ENCODE assay signal across 8 mouse cellular contexts in genomic region chr1:75652987-75653573, GRCm38 (mm10).
DNase-seq lines count a peak whose midpoint lies in the region; ATAC-seq and TF ChIP-seq lines count a peak whose summit lies in the region.

No protein-coding gene starts in this region.

- 0 out of 2 replicates have a peak, but pooled peaks cover 3% of the 10 kb centered on the region for H3K4me1 ChIP-seq in hindbrain, embryonic 12.5 days
- peaks cover 18% of the 10 kb centered on the region for H3K4me1 ChIP-seq in hindbrain, embryonic 10.5 days (replicated peaks)
- H3K4me1 ChIP-seq in midbrain, embryonic 11.5 days (ENCODE audit: control insufficient read depth, insufficient read depth, low read length): 0 out of 2 replicates have a peak, but pooled peaks cover 2% of the 10 kb centered on the region
- H3K4me1 ChIP-seq in midbrain, postnatal 0 days (ENCODE audit: insufficient read depth, low read length): no peaks in the 10 kb centered on the region
- peaks cover 29% of the 10 kb centered on the region for H3K4me1 ChIP-seq in limb, embryonic 10.5 days

- no peak overlapping the region for H3K27ac ChIP-seq in hindbrain, embryonic 12.5 days
- no peak overlapping the region for H3K27ac ChIP-seq in hindbrain, embryonic 10.5 days
- H3K27ac ChIP-seq in midbrain, embryonic 11.5 days (ENCODE audit: low read depth, low read length): no peak overlapping the region
- no peak overlapping the region for H3K27ac ChIP-seq in midbrain, postnatal 0 days (ENCODE audit: low read depth, low read length)
- H3K27ac ChIP-seq in limb, embryonic 10.5 days: peak overlapping the region; percentile 66; the same call in 1 of the 2 replicates

- 56% methylated on average over 3 of the region's 3 CpGs for WGBS in hindbrain, embryonic 12.5 days
- 65% methylated on average over 3 of the region's 3 CpGs for WGBS in hindbrain, embryonic 10.5 days
- WGBS in midbrain, embryonic 11.5 days: 57% methylated on average over 3 of the region's 3 CpGs
- 50% methylated on average over 3 of the region's 3 CpGs for WGBS in midbrain, postnatal 0 days
- WGBS in limb, embryonic 10.5 days: 70% methylated on average over 3 of the region's 3 CpGs

- H3K4me3 ChIP-seq in hindbrain, embryonic 12.5 days: no peak overlapping the region
- no peak overlapping the region for H3K4me3 ChIP-seq in hindbrain, embryonic 10.5 days
- H3K4me3 ChIP-seq in midbrain, embryonic 11.5 days (ENCODE audit: low read depth, low read length): no peak overlapping the region
- no peak overlapping the region for H3K4me3 ChIP-seq in midbrain, postnatal 0 days (ENCODE audit: low read depth, low read length)
- H3K4me3 ChIP-seq in limb, embryonic 10.5 days: no peak overlapping the region

- ATAC-seq in hindbrain, embryonic 12.5 days (ENCODE audit: low FRiP score): 0 out of 2 replicates have a peak, but pooled peaks have one; percentile 50
- ATAC-seq in midbrain, embryonic 11.5 days (ENCODE audit: low FRiP score): peak; percentile 43
- ATAC-seq in midbrain, postnatal 0 days (ENCODE audit: low FRiP score): no peak

- H3K9me3 ChIP-seq in hindbrain, embryonic 12.5 days (replicated peaks): no peaks in the 10 kb centered on the region
- H3K9me3 ChIP-seq in hindbrain, embryonic 10.5 days: no peaks in the 10 kb centered on the region
- no peaks in the 10 kb centered on the region for H3K9me3 ChIP-seq in midbrain, embryonic 11.5 days (ENCODE audit: control insufficient read depth, low read length)
- H3K9me3 ChIP-seq in midbrain, postnatal 0 days (ENCODE audit: low read length): no peaks in the 10 kb centered on the region
- H3K9me3 ChIP-seq in limb, embryonic 10.5 days (replicated peaks): no peaks in the 10 kb centered on the region

- H3K27me3 ChIP-seq in hindbrain, embryonic 12.5 days: no peaks in the 10 kb centered on the region
- peaks cover 24% of the 10 kb centered on the region for H3K27me3 ChIP-seq in hindbrain, embryonic 10.5 days (ENCODE audit: insufficient read depth, poor library complexity, severe bottlenecking)
- H3K27me3 ChIP-seq in midbrain, embryonic 11.5 days (ENCODE audit: control insufficient read depth, insufficient read depth, low read length): no peaks in the 10 kb centered on the region
- H3K27me3 ChIP-seq in midbrain, postnatal 0 days (ENCODE audit: insufficient read depth, low read length): 0 out of 2 replicates have a peak, but pooled peaks cover 15% of the 10 kb centered on the region
- 0 out of 2 replicates have a peak, but pooled peaks cover 8% of the 10 kb centered on the region for H3K27me3 ChIP-seq in limb, embryonic 10.5 days (ENCODE audit: low read depth, poor library complexity, severe bottlenecking)

- DNase-seq in cerebellum, postnatal 14 days: peak; percentile 47 to 54
- DNase-seq in cerebellum, adult 8-10 months: no peak
- DNase-seq in hindbrain, embryonic 10.5 days (ENCODE audit: low spot score): no peak
- no peak for DNase-seq in midbrain, embryonic 11.5 days (ENCODE audit: low spot score, missing footprints)
- DNase-seq in midbrain, postnatal 0 days (ENCODE audit: low spot score): no peak
- no peak for DNase-seq in limb, embryonic 10.5 days (ENCODE audit: low spot score)
- no peak for DNase-seq in adrenal gland, adult 8-10 months

- no peak overlapping the region; the same call in 1 of the 2 replicates for H3K4me2 ChIP-seq in hindbrain, embryonic 12.5 days (replicated peaks)
- no peak overlapping the region for H3K4me2 ChIP-seq in midbrain, embryonic 11.5 days
- H3K4me2 ChIP-seq in midbrain, postnatal 0 days (ENCODE audit: low read depth, low read length, poor library complexity, severe bottlenecking): no peak overlapping the region

- H3K9ac ChIP-seq in hindbrain, embryonic 12.5 days: no peak overlapping the region
- H3K9ac ChIP-seq in midbrain, embryonic 11.5 days (ENCODE audit: low read length): no peak overlapping the region
- H3K9ac ChIP-seq in midbrain, postnatal 0 days (replicated peaks; ENCODE audit: low read length, poor library complexity, severe bottlenecking): no peak overlapping the region

- TF ChIP-seq CTCF in midbrain, postnatal 0 days (IDR thresholded peaks at IDR 0.05): no peak

- no peaks in the 10 kb centered on the region for H3K36me3 ChIP-seq in hindbrain, embryonic 12.5 days
- H3K36me3 ChIP-seq in hindbrain, embryonic 10.5 days: no peaks in the 10 kb centered on the region
- H3K36me3 ChIP-seq in midbrain, embryonic 11.5 days (ENCODE audit: control insufficient read depth, insufficient read depth, low read length): no peaks in the 10 kb centered on the region
- no peaks in the 10 kb centered on the region for H3K36me3 ChIP-seq in midbrain, postnatal 0 days (ENCODE audit: insufficient read depth, low read length)
- H3K36me3 ChIP-seq in limb, embryonic 10.5 days: no peaks in the 10 kb centered on the region

Comparison
In these comparisons a context has a peak if more than half of its experiments do, and no peak if none do; other contexts are left out.
1. DNase-seq: peak in cerebellum, postnatal 14 days (2 of 2); none in cerebellum, adult 8-10 months (single experiment), hindbrain, embryonic 10.5 days (single experiment), midbrain, embryonic 11.5 days (single experiment), midbrain, postnatal 0 days (single experiment), limb, embryonic 10.5 days (single experiment) and adrenal gland, adult 8-10 months (single experiment).